Mouse (Mus musculus) embryonic facial prominence, embryonic 14.5 days (tissue): ENCODE measurements at regions not wholly inside any gene's neighbourhood (a gene's known extent, or its start where the extent isn't known, plus 50 kb on each side); places are given as distances from the start of the nearest gene placed in this dataset.
A peak's percentile ranks its signal among the peaks of the same experiment; 100 is the strongest.

ENCODE experiments used
- ATAC-seq: fragments of 200-750 bp; cut with Nextera tagmentation; 2 replicates; pipeline ENCODE4 v1.8.0; 2017; ENCODE audit warnings: low read depth, moderate number of reproducible peaks, moderate TSS enrichment
- DNase-seq: peaks from one replicate; pipeline ENCODE4 v3.0.0-alpha.2; 2015; ENCODE audit warnings: low spot score
- H3K27ac ChIP-seq: fragments of 300-500 bp; sonication (generic); replicated peaks from 2 replicates; pipeline ENCODE4 v1.5.1; 2014; ENCODE audit warnings: low read depth, mild to moderate bottlenecking, low read length, moderate library complexity
- H3K27me3 ChIP-seq: fragments of 300-500 bp; sonication (generic); replicated peaks from 2 replicates; pipeline ENCODE4 v1.6.1; 2014; ENCODE audit warnings: low read length; ENCODE audit not compliant: control insufficient read depth, insufficient read depth
- H3K36me3 ChIP-seq: fragments of 300-500 bp; sonication (generic); 2 replicates; pipeline ENCODE4 v1.6.1; 2014; ENCODE audit warnings: low read length, mixed read lengths; ENCODE audit not compliant: control insufficient read depth, insufficient read depth
- H3K4me1 ChIP-seq: fragments of 300-500 bp; sonication (generic); 2 replicates; pipeline ENCODE4 v1.6.1; 2014; ENCODE audit warnings: antibody characterized with exemption, low read length; ENCODE audit not compliant: control insufficient read depth, insufficient read depth
- H3K4me2 ChIP-seq: fragments of 300-500 bp; sonication (generic); 2 replicates; pipeline ENCODE4 v1.6.1; 2014; ENCODE audit warnings: low read depth, mild to moderate bottlenecking, low read length, moderate library complexity, mixed read lengths
- H3K4me3 ChIP-seq: fragments of 300-500 bp; sonication (generic); 2 replicates; pipeline ENCODE4 v1.5.1; 2014; ENCODE audit warnings: low read depth, mild to moderate bottlenecking, low read length
- H3K9ac ChIP-seq: fragments of 300-500 bp; sonication (generic); 2 replicates; pipeline ENCODE4 v1.6.1; 2014; ENCODE audit warnings: low read depth, mild to moderate bottlenecking, low read length, moderate library complexity, mixed read lengths
- H3K9me3 ChIP-seq: fragments of 300-500 bp; sonication (generic); 2 replicates; pipeline ENCODE4 v1.6.1; 2016; ENCODE audit warnings: low read length; ENCODE audit not compliant: control insufficient read depth
- WGBS: fragments of 180-500 bp; shearing (Covaris S2); extraction: QIAGEN DNeasy Blood & Tissue Kit; methylation state at CpG from one replicate; pipeline ENCODE4 v1.1.7; 2014; 5-methylcytosine and 5-hydroxymethylcytosine counted together

DNA sequence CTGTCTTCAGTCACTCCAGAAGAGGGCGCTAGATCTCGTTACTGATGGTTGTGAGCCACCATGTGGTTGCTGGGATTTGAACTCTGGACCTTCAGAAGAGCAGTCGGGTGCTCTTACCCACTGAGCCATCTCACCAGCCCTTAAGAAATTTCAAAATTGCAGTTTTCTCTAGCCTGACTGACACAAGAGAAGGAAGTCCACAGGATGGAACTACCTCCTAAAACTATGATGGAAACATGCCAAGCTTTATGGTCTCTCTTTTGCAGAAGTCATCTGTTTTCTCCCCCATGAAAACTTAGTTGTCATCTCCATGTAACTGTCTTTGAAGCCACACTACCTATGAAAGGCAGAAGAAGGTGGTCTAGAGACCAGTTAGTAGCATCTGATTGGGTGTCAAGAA lies 698.2 kb upstream of the Pkdcc start:
- 57% methylated on average over 3 of the region's 3 CpGs for WGBS
- Histone ChIP-seq H3K9me3 (no peaks in the 10 kb centered on the region), H3K4me1 (no peaks in the 10 kb centered on the region), H3K36me3 (no peaks in the 10 kb centered on the region), H3K4me3 (no peak overlapping the region), H3K9ac (no peak overlapping the region), H3K4me2 (no peak overlapping the region), H3K27ac (no peak overlapping the region), H3K27me3 (no peaks in the 10 kb centered on the region)
- DNase-seq = no peak
- ATAC-seq = no peak

- H3K4me3 ChIP-seq = no peak overlapping the region
- no peaks in the 10 kb centered on the region for H3K9me3 ChIP-seq
- 80% methylated on average over 2 of the region's 2 CpGs for whole genome bisulfite sequencing
- H3K4me2 ChIP-seq = no peak overlapping the region
- H3K27me3 ChIP-seq = no peaks in the 10 kb centered on the region
- H3K27ac ChIP-seq = no peak overlapping the region
- H3K4me1 ChIP-seq = no peaks in the 10 kb centered on the region
- H3K9ac ChIP-seq = no peak overlapping the region
- H3K36me3 ChIP-seq = no peaks in the 10 kb centered on the region
- DNase-seq = no peak
- no peak for ATAC-seq
Measured at GRCm38 (mm10) chr17:82513816-82514215, 701.3 kb upstream of the Pkdcc start.

DNA sequence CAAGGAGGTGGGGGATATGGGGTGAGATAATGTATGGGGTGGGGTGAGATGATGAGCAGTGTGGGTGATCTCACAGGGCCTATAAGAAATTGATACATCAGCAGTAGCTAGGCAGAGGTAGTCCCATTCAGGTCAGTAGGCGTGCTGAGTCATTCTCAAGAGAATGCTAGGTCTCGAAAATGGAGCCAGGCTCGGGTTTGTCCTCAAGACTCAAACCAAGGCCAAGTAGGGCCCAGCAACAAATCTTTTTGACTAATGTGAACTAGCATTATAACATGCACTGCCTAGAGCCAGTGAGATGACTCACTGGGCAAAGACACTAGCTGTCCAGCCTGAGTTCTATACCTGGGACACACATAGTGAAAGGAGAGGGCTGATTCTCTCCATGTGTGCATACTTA lies 710.8 kb upstream of the Pkdcc start:
- 86% methylated on average over 3 of the region's 3 CpGs for WGBS
- Histone ChIP-seq H3K36me3 (no peaks in the 10 kb centered on the region), H3K9ac (no peak overlapping the region), H3K4me1 (no peaks in the 10 kb centered on the region), H3K4me3 (no peak overlapping the region), H3K4me2 (no peak overlapping the region), H3K27me3 (no peaks in the 10 kb centered on the region), H3K9me3 (no peaks in the 10 kb centered on the region), H3K27ac (no peak overlapping the region)
- no peak for ATAC-seq
- DNase-seq = no peak

- no peak overlapping the region for H3K4me2 ChIP-seq
- H3K4me1 ChIP-seq = no peaks in the 10 kb centered on the region; the same call in 1 of the 2 replicates
- no peak overlapping the region for H3K4me3 ChIP-seq
- H3K27ac ChIP-seq = no peak overlapping the region
- DNase-seq (peak; percentile 24), ATAC-seq (no peak)
- H3K36me3 ChIP-seq = no peaks in the 10 kb centered on the region
- H3K9me3 ChIP-seq = no peaks in the 10 kb centered on the region
- no peak overlapping the region for H3K9ac ChIP-seq
- 39% methylated on average over 3 of the region's 3 CpGs for WGBS
- H3K27me3 ChIP-seq = no peaks in the 10 kb centered on the region
Measured at GRCm38 (mm10) chr17:82485544-82485943, 729.5 kb upstream of the Pkdcc start.

GRCm38 (mm10) chr17:82484609-82485008 lies 730.5 kb upstream of the Pkdcc start:
- DNase-seq (no peak), ATAC-seq (no peak)
- Histone ChIP-seq H3K4me1 (no peaks in the 10 kb centered on the region; the same call in 1 of the 2 replicates), H3K4me2 (no peak overlapping the region), H3K27ac (no peak overlapping the region), H3K27me3 (no peaks in the 10 kb centered on the region), H3K9ac (no peak overlapping the region), H3K4me3 (no peak overlapping the region), H3K36me3 (no peaks in the 10 kb centered on the region), H3K9me3 (no peaks in the 10 kb centered on the region)
- 82% methylated on average over 6 of the region's 6 CpGs for WGBS

GRCm38 (mm10) chr17:82457972-82458371 lies 719.8 kb upstream of the Slc8a1 start:
- peak; percentile 12 for DNase-seq
- 70% methylated on average over 5 of the region's 5 CpGs for WGBS
- ATAC-seq = no peak

GRCm38 (mm10) chr17:82453847-82454246 lies 715.7 kb upstream of the Slc8a1 start:
- H3K9me3 ChIP-seq = no peaks in the 10 kb centered on the region
- 44% methylated on average over 1 of the region's 1 CpGs for WGBS
- DNase-seq (peak; percentile 59), ATAC-seq (no peak)
- H3K4me2 ChIP-seq = no peak overlapping the region
- H3K4me1 ChIP-seq = no peaks in the 10 kb centered on the region
- no peaks in the 10 kb centered on the region for H3K36me3 ChIP-seq
- no peaks in the 10 kb centered on the region for H3K27me3 ChIP-seq
- no peak overlapping the region for H3K4me3 ChIP-seq
- H3K9ac ChIP-seq = no peak overlapping the region
- no peak overlapping the region for H3K27ac ChIP-seq

More at GRCm38 (mm10) chr17:82457972-82458371, 719.8 kb upstream of the Slc8a1 start:
- no peak overlapping the region for H3K27ac ChIP-seq
- no peaks in the 10 kb centered on the region for H3K9me3 ChIP-seq
- H3K36me3 ChIP-seq = no peaks in the 10 kb centered on the region
- H3K4me3 ChIP-seq = no peak overlapping the region
- no peaks in the 10 kb centered on the region for H3K4me1 ChIP-seq
- no peaks in the 10 kb centered on the region for H3K27me3 ChIP-seq
- no peak overlapping the region for H3K4me2 ChIP-seq
- no peak overlapping the region for H3K9ac ChIP-seq

DNA sequence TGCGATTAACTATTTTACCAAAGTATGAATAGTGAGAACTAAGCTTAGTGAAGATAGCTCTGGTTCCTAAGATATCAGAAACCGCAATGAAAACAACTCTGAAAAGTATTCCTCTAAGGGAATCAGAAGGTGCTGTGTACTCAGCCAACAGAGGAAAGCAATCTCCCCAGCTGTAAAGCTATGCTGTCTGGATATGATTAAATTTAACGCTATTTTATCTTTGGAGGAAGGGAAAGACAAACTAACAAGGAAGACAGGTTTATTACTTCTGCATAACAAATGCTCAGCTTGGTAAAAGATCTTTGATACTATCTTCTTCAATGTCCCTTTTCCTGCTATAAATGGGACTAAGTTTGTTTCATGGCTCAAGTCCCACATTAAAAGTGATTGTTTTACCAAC lies 700.9 kb upstream of the Slc8a1 start:
- Histone ChIP-seq H3K4me2 (no peak overlapping the region), H3K9ac (no peak overlapping the region), H3K36me3 (no peaks in the 10 kb centered on the region), H3K27me3 (no peaks in the 10 kb centered on the region), H3K4me1 (no peaks in the 10 kb centered on the region), H3K9me3 (no peaks in the 10 kb centered on the region), H3K4me3 (no peak overlapping the region), H3K27ac (no peak overlapping the region)
- 61% methylated on average over 3 of the region's 3 CpGs for WGBS
- DNase-seq (peak; percentile 13), ATAC-seq (no peak)

- Histone ChIP-seq H3K4me3 (no peak overlapping the region), H3K27ac (no peak overlapping the region), H3K9me3 (no peaks in the 10 kb centered on the region), H3K4me2 (no peak overlapping the region), H3K9ac (no peak overlapping the region), H3K36me3 (no peaks in the 10 kb centered on the region), H3K27me3 (no peaks in the 10 kb centered on the region), H3K4me1 (no peaks in the 10 kb centered on the region)
- WGBS = 76% methylated on average over 3 of the region's 3 CpGs
- DNase-seq = no peak
- no peak for ATAC-seq
Measured at GRCm38 (mm10) chr17:82437206-82437605, 699.0 kb upstream of the Slc8a1 start.
